Mouse (Mus musculus): ENCODE data around the gene Tsen54. TPM values are rescaled to one million over a fixed set of nuclear protein-coding genes. Genes with fewer than 3 reads are reported as not detected.

The Tsen54 gene
- 23.4 and 23.5 TPM in 2 replicates for polyA plus RNA-seq (2015; fragmentation: Nextera tagmentation; extraction: Ambion mirVana)

DNA sequence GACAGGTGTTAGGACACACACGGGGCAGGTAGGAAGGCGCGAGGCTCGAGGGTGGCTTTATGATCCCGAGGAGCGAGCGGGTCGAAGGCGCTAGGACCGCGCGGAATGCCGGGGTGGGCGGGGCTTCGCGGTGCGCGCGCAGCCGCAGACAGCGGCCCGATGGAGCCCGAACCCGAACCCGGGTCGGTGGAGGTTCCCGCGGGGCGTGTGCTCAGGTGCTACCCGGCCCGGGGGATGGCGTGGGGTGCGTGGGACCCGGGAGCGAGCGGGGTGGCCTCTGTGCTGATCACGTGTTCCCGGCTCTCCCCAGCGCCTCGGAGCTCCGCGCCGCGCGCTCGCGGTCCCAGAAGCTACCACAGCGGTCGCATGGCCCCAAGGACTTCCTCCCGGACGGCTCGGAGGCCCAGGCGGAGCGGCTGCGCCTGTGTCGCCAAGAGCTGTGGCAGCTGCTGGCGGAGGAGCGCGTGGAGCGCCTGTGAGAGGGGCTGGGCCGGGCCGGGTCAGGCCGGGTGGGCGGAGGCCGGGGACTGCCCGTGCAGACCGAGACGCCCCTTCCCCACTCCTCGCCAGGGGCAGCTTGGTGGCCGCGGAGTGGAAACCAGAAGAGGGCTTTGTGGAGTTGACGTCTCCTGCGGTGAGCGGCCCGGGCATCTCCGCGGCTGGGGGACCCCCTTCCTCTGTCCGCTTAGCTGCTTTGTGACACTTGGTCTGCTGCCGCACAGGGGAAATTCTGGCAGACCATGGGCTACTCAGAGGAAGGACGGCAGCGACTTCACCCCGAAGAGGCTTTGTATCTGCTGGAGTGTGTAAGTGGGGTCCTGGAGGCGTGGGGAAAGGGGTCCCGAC is at the start of gene Tsen54:
TSS of gene Tsen54 (plus strand) at position 120 of the 846 bp plus-strand sequence.
- peak; percentile 82 for DNase-seq (ENCODE audit: low spot score)

GRCm38 (mm10) chr11:115765103-115765606 is 49.4 kb upstream of the Tsen54 start, which contains the start of gene Tmem94:
Gene Tmem94, plus strand, starts transcription at chr11:115765433.
- peak; percentile 99 for DNase-seq (ENCODE audit: low spot score)

- DNase-seq (ENCODE audit: low spot score) = no peak
These were observed 48.9 kb upstream of the Tsen54 start for GRCm38 (mm10) chr11:115765607-115766141.

GRCm38 (mm10) chr11:115766356-115766943 is 48.1 kb upstream of the Tsen54 start:
- no peak for DNase-seq (ENCODE audit: low spot score)

DNA sequence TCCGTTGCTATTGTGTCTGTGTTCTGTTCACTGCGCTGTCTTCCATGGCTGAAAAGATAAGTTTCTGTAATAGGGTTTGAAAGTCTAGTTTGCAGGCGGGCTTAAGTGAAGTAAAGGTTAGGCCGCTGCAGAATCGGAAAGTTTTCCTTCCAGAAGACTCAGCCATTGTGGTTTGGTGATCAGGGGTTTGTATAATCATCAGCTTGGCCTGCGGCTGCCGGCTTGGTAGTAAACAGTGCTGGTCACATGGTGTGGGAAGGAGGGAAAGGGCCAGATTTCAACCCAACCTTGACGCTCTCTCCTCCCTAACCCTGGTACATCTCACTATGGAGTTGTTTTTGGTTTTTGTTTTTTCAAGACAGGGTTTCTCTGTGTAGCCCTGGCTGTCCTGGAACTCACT is 47.5 kb upstream of the Tsen54 start:
- no peak for DNase-seq (ENCODE audit: low spot score)

- no peak for DNase-seq (ENCODE audit: low spot score)
These were observed 45.6 kb upstream of the Tsen54 start for GRCm38 (mm10) chr11:115768896-115769295.

GRCm38 (mm10) chr11:115774653-115775052 is 39.9 kb upstream of the Tsen54 start:
- DNase-seq (ENCODE audit: low spot score) = no peak

- DNase-seq (ENCODE audit: low spot score) = no peak
These were observed 38.5 kb upstream of the Tsen54 start for GRCm38 (mm10) chr11:115775821-115776665.

- no peak for DNase-seq (ENCODE audit: low spot score)
These were observed 37.6 kb upstream of the Tsen54 start for GRCm38 (mm10) chr11:115776954-115777353.

- DNase-seq (ENCODE audit: low spot score) = no peak
These were observed 36.8 kb upstream of the Tsen54 start for GRCm38 (mm10) chr11:115777487-115778335.

GRCm38 (mm10) chr11:115779038-115779571 is 35.4 kb upstream of the Tsen54 start:
- DNase-seq (ENCODE audit: low spot score) = peak; percentile 39

GRCm38 (mm10) chr11:115780141-115781070 is 34.1 kb upstream of the Tsen54 start:
- no peak for DNase-seq (ENCODE audit: low spot score)

GRCm38 (mm10) chr11:115786473-115786872 is 28.1 kb upstream of the Tsen54 start:
- no peak for DNase-seq (ENCODE audit: low spot score)

DNA sequence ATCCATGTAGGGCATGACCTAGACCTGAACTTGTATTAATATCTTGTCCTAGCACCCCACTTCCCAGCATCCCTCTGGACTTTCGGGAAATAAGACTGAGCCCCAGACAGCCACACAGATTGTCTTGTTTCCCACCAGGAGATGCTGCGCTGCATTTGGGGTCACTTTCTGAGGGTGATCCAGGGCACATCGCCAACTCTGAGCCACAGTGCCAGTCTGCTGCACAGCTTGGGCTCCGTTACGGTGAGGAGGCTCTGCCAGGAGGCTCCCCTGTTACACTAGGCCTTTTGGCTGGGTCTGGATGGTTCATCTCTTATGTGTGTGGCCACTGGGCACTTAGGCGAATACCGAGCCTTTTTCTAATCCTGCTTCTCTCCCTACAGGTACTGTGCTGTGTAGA is 24.7 kb upstream of the Tsen54 start:
- no peak for DNase-seq (ENCODE audit: low spot score)

GRCm38 (mm10) chr11:115791919-115792318 is 22.6 kb upstream of the Tsen54 start:
- no peak for DNase-seq (ENCODE audit: low spot score)

DNA sequence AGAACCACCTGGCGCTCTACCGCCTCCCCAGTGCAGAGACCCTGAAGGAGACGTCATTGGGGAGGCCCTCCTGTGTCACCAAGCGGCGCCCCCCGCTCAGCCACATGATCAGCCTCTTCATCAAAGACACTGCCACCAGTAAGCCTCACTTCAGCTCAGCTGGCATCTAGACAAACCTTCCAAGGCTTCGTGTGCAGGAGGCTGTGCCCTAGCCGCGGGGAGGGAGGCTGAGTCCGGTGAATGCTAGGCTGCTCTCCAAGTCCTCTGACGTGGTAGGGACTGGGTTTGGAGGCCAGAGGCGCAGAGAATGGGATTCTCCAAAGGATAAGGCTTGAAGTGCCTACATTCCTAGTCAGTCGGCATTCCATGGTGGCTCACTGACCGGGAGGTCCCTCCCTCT is 22.2 kb upstream of the Tsen54 start:
- no peak for DNase-seq (ENCODE audit: low spot score)

- no peak for DNase-seq (ENCODE audit: low spot score)
These were observed 17.6 kb upstream of the Tsen54 start for GRCm38 (mm10) chr11:115796898-115797297.

GRCm38 (mm10) chr11:115797665-115798064 is 16.9 kb upstream of the Tsen54 start:
- DNase-seq (ENCODE audit: low spot score) = no peak

DNA sequence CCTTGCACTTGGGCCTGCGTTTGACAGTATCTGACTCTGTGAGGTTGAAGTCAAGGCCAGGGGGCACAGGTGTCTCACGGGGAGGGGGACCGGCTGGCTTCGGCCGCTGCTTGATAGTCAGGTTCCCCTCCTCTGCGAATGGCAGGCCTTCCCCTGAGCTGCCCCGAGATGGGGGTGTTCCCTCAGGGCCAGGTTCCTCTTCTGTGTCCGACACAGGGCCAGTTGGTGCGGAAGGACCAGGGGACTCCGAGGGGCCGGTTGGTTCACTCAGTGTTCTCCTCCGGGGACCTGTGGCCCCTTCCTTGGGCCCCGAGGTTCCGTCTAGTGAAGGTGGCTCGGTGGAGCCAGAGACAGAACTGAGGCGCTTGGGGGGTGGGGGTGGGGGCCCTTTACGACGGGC is 13.5 kb upstream of the Tsen54 start:
- no peak for DNase-seq (ENCODE audit: low spot score)

Measured in thymus, postnatal 0 days (tissue).